Mouse (Mus musculus) right cerebral cortex, postnatal 4 days (tissue): ENCODE data around the gene Slc30a2.

ENCODE experiments used
- DNase-seq: peaks from one replicate; pipeline ENCODE4 v3.0.0-alpha.2; 2022

Gene Slc30a2

GRCm38 (mm10) chr4:134402571-134403262 lies 59.7 kb downstream of the Slc30a2 start:
- DNase-seq: no peak

- no peak for DNase-seq
Observed at GRCm38 (mm10) chr4:134403721-134404120, 60.7 kb downstream of the Slc30a2 start.
